ENCODE assay signal across 18 mouse cellular contexts in the genomic region with DNA sequence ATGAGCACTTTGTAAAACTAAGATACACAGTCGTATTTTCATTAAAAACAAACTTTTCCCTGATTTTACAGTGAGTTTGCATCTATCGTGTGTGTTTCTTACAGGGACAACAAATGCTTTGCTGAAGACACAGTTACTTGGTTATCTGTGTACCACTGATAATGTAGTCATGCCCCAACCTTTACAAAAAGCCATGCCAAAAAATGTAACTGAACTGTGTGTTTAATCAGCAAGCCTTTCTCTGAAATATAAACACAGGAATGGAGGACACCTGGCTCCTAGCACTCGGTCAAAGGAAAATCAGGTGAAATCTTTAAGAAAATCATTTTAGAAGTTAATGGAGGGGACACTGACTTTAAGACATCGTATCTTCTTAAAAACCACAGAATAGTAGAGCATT.
"Had no signal": no experiment of that assay in that cellular context is flagged by ENCODE, and none has a peak within 500 bp of the region (broad histone marks: within the 10 kb centered on the region; RNA-seq: fewer than 3 reads in every experiment).

No protein-coding gene starts in this region.

- H3K9me3 ChIP-seq: lung, embryonic 15.5 days; midbrain, embryonic 12.5 days; neural tube, embryonic 13.5 days; neural tube, embryonic 15.5 days had no signal

- H3K27me3 ChIP-seq: lung, embryonic 15.5 days; midbrain, embryonic 12.5 days; neural tube, embryonic 13.5 days; neural tube, embryonic 15.5 days had no signal

- DNase-seq: lung, adult 18-20 months; lung, postnatal 14 days; lung, postnatal 36 days; midbrain, embryonic 14.5 days; retina, postnatal 1 day; right cerebral cortex, adult 18-20 months; right cerebral cortex, postnatal 25 days; right cerebral cortex, postnatal 4 days; spleen, adult 18-20 months; thymus, adult 18-20 months; thymus, postnatal 14 days; thymus, postnatal 36 days had no signal

- H3K4me2 ChIP-seq: lung, embryonic 15.5 days; midbrain, embryonic 12.5 days; neural tube, embryonic 13.5 days; neural tube, embryonic 15.5 days had no signal

- H3K4me3 ChIP-seq: lung, embryonic 15.5 days; midbrain, embryonic 12.5 days; neural tube, embryonic 13.5 days; neural tube, embryonic 15.5 days had no signal

- H3K36me3 ChIP-seq: lung, embryonic 15.5 days; midbrain, embryonic 12.5 days; neural tube, embryonic 13.5 days; neural tube, embryonic 15.5 days had no signal

- H3K9ac ChIP-seq: liver, embryonic 14.5 days; lung, embryonic 15.5 days; midbrain, embryonic 12.5 days; neural tube, embryonic 13.5 days; neural tube, embryonic 15.5 days had no signal

- H3K4me1 ChIP-seq: neural tube, embryonic 13.5 days; neural tube, embryonic 15.5 days had no signal

- H3K27ac ChIP-seq: liver, embryonic 14.5 days; macrophage; midbrain, embryonic 12.5 days; neural tube, embryonic 13.5 days; neural tube, embryonic 15.5 days had no signal
